18 mouse cellular contexts compared by ENCODE assay signal in the genomic region with DNA sequence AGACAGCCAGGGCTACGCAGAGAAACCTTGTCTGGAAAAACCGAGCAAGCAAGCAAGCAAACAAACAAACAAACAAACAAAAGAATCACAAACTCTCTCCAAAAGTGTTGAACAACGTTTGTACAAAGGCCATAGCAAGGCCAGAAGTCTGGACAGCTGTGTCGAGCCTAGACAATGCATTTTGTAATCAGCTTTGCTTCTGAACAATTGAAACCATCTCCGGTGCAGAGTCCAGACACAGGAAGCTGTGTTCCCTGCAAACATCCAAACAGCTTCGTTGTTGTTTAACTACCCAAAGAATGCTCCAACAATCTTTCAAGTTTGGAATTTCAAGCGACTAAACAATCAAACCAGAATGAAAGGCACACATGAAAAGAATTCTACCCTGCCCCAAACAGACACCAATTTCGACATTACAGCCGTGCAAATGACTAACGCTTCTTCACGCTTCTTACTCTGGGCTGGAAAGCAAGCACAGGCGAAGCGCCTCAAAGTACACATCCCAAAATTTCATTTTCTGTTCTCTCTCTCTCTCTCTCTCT. TPM values are rescaled to one million over a fixed set of nuclear protein-coding genes. Genes with fewer than 3 reads are reported as not detected.
A peak's percentile ranks its signal among the peaks of the same experiment; 100 is the strongest.
DNase-seq lines count a peak whose midpoint lies in the region; ATAC-seq and TF ChIP-seq lines count a peak whose summit lies in the region.
"Had no signal": no experiment of that assay in that cellular context is flagged by ENCODE, and none has a peak within 500 bp of the region (broad histone marks: within the 10 kb centered on the region; RNA-seq: fewer than 3 reads in every experiment).

No protein-coding gene starts in this region.

- no peaks in the 10 kb centered on the region for H3K36me3 ChIP-seq in heart, embryonic 15.5 days
- no peaks in the 10 kb centered on the region for H3K36me3 ChIP-seq in hindbrain, embryonic 11.5 days (ENCODE audit: control insufficient read depth, insufficient read depth, low read length)
- H3K36me3 ChIP-seq: hindbrain, embryonic 10.5 days; intestine, embryonic 15.5 days; limb, embryonic 13.5 days; neural tube, embryonic 13.5 days had no signal

- no peak for TF ChIP-seq POLR2A in cortical plate, adult 2 months (IDR thresholded peaks at IDR 0.05; ENCODE audit: extremely low read depth, insufficient read depth, low read length)

- no peaks in the 10 kb centered on the region for H3K9me3 ChIP-seq in heart, embryonic 15.5 days (replicated peaks)
- H3K9me3 ChIP-seq in hindbrain, embryonic 11.5 days (ENCODE audit: control insufficient read depth, low read length): no peaks in the 10 kb centered on the region
- H3K9me3 ChIP-seq: hindbrain, embryonic 10.5 days; intestine, embryonic 15.5 days; limb, embryonic 13.5 days; neural tube, embryonic 13.5 days had no signal

- TF ChIP-seq CTCF in cortical plate, adult 2 months (IDR thresholded peaks at IDR 0.05; ENCODE audit: extremely low read depth, insufficient read depth, low read length): no peak

- no peaks in the 10 kb centered on the region for H3K27me3 ChIP-seq in heart, embryonic 15.5 days
- H3K27me3 ChIP-seq in hindbrain, embryonic 11.5 days (ENCODE audit: control insufficient read depth, insufficient read depth, low read length): no peaks in the 10 kb centered on the region
- H3K27me3 ChIP-seq: intestine, embryonic 15.5 days; limb, embryonic 13.5 days; neural tube, embryonic 13.5 days had no signal

- no peak overlapping the region for H3K9ac ChIP-seq in heart, embryonic 15.5 days
- H3K9ac ChIP-seq in hindbrain, embryonic 11.5 days (ENCODE audit: low read depth, low read length): no peak overlapping the region
- H3K9ac ChIP-seq: intestine, embryonic 15.5 days; limb, embryonic 13.5 days; neural tube, embryonic 13.5 days had no signal

- WGBS in heart, embryonic 15.5 days: 78% methylated on average over 13 of the region's 13 CpGs
- 74% methylated on average over 13 of the region's 13 CpGs for WGBS in hindbrain, embryonic 11.5 days

- H3K4me1 ChIP-seq in heart, embryonic 15.5 days (replicated peaks): peaks cover 9% of the 10 kb centered on the region
- no peaks in the 10 kb centered on the region for H3K4me1 ChIP-seq in cortical plate, adult 2 months (ENCODE audit: control insufficient read depth, insufficient read depth, low read length)
- no peaks in the 10 kb centered on the region for H3K4me1 ChIP-seq in hindbrain, embryonic 11.5 days (replicated peaks; ENCODE audit: control insufficient read depth, insufficient read depth, low read length)

- peak overlapping the region; percentile 26; the same call in 1 of the 2 replicates for H3K27ac ChIP-seq in heart, embryonic 15.5 days
- H3K27ac ChIP-seq in cortical plate, adult 2 months (ENCODE audit: insufficient read depth, low read length): peak overlapping the region; percentile 72; the same call in 1 of the 2 replicates
- no peak overlapping the region for H3K27ac ChIP-seq in hindbrain, embryonic 11.5 days (ENCODE audit: low read depth, low read length)
- H3K27ac ChIP-seq: hindbrain, embryonic 10.5 days; intestine, embryonic 15.5 days; limb, embryonic 13.5 days; neural tube, embryonic 13.5 days had no signal

- H3K4me2 ChIP-seq in heart, embryonic 15.5 days: no peak overlapping the region
- no peak overlapping the region for H3K4me2 ChIP-seq in hindbrain, embryonic 11.5 days (replicated peaks; ENCODE audit: low read depth, low read length)
- H3K4me2 ChIP-seq: intestine, embryonic 15.5 days; limb, embryonic 13.5 days; neural tube, embryonic 13.5 days had no signal

- DNase-seq in heart, postnatal 14 days: no peak
- peak; percentile 32 for DNase-seq in layer of hippocampus, adult 9-11 months
- DNase-seq in layer of hippocampus, postnatal 36 days: no peak
- DNase-seq in ES-CJ7 (ENCODE audit: low read depth, low spot score): peak; percentile 52
- no peak for DNase-seq in hindbrain, embryonic 11.5 days (ENCODE audit: low spot score)
- no peak for DNase-seq in thymus, postnatal 25 days
- DNase-seq: cerebellum, adult 8-10 months; retina, postnatal 1 day had no signal

- H3K4me3 ChIP-seq in heart, embryonic 15.5 days: no peak overlapping the region
- no peak overlapping the region for H3K4me3 ChIP-seq in cortical plate, adult 2 months (ENCODE audit: insufficient read depth, low read length)
- no peak overlapping the region for H3K4me3 ChIP-seq in hindbrain, embryonic 11.5 days (ENCODE audit: low read depth, low read length)
- H3K4me3 ChIP-seq: hindbrain, embryonic 10.5 days; intestine, embryonic 15.5 days; limb, embryonic 13.5 days; neural tube, embryonic 13.5 days had no signal

- intact Hi-C loops in heart, postnatal 14 days (cut with DNase I): no loop called here

- no peak for ATAC-seq in heart, embryonic 15.5 days (replicated peaks; ENCODE audit: insufficient number of reproducible peaks, insufficient read depth, low FRiP score, low read depth)
- ATAC-seq in hindbrain, embryonic 11.5 days (ENCODE audit: low FRiP score): no peak
- ATAC-seq: intestine, embryonic 15.5 days had no signal

RNA-seq across cellular contexts. Expression of a gene that starts 13.6 kb away (rescaled TPM):
- polyA plus RNA-seq in heart, embryonic 15.5 days (2015; fragmentation: Nextera tagmentation; extraction: Ambion mirVana): 3.8 and 6.5 TPM in 2 replicates
- 1 to 10 TPM; 5.0 to 6.5 TPM for total RNA-seq in heart, postnatal 14 days (2021)
- total RNA-seq in layer of hippocampus, postnatal 36 days (2021): 10 to 100 TPM; 10.7 to 11.7 TPM
- polyA plus RNA-seq in cortical plate, adult 2 months (2012; rRNA removed): 11.1 and 12.7 TPM in 2 replicates
- 6.3 and 8.8 TPM in 2 replicates for polyA plus RNA-seq in hindbrain, embryonic 11.5 days (2014; fragmentation: Nextera tagmentation; extraction: Ambion mirVana)

RNA-seq across cellular contexts. Expression of a gene that starts 33.0 kb away (rescaled TPM):
- polyA plus RNA-seq in heart, embryonic 15.5 days (2015; fragmentation: Nextera tagmentation; extraction: Ambion mirVana): 11.9 and 14.1 TPM in 2 replicates
- total RNA-seq in heart, postnatal 14 days (2021): 1 to 10 TPM; 8.0 to 8.3 TPM
- 10 to 100 TPM; 14.1 to 15.7 TPM for total RNA-seq in layer of hippocampus, postnatal 36 days (2021)
- 16.1 and 16.6 TPM in 2 replicates for polyA plus RNA-seq in cortical plate, adult 2 months (2012; rRNA removed)
- polyA plus RNA-seq in hindbrain, embryonic 11.5 days (2014; fragmentation: Nextera tagmentation; extraction: Ambion mirVana): 14.6 and 15.7 TPM in 2 replicates

RNA-seq across cellular contexts. Expression of a gene that starts 34.5 kb away (rescaled TPM):
- polyA plus RNA-seq in heart, embryonic 15.5 days (2015; fragmentation: Nextera tagmentation; extraction: Ambion mirVana): 0.08 and 0.14 TPM in 2 replicates
- not detected for total RNA-seq in heart, postnatal 14 days (2021)
- total RNA-seq in layer of hippocampus, postnatal 36 days (2021): not detected
- not detected in 2 replicates for polyA plus RNA-seq in cortical plate, adult 2 months (2012; rRNA removed)
- polyA plus RNA-seq in hindbrain, embryonic 11.5 days (2014; fragmentation: Nextera tagmentation; extraction: Ambion mirVana): 0.09 and 0.22 TPM in 2 replicates
- total RNA-seq: granulocyte monocyte progenitor cell, adult 5-6 weeks; layer of hippocampus, postnatal 14 days; megakaryocyte progenitor cell, adult 5-6 weeks had no signal
- polyA plus RNA-seq: brain, embryonic 14.5 days had no signal

RNA-seq across cellular contexts. Expression of a gene that starts 50.8 kb away (rescaled TPM):
- 17.7 and 25.9 TPM in 2 replicates for polyA plus RNA-seq in heart, embryonic 15.5 days (2015; fragmentation: Nextera tagmentation; extraction: Ambion mirVana)
- 10 to 100 TPM; 12.6 to 12.7 TPM for total RNA-seq in heart, postnatal 14 days (2021)
- total RNA-seq in layer of hippocampus, postnatal 36 days (2021): 10 to 100 TPM; 44.6 to 49.0 TPM
- 36.8 and 39.6 TPM in 2 replicates for polyA plus RNA-seq in cortical plate, adult 2 months (2012; rRNA removed)
- 19.8 and 22.9 TPM in 2 replicates for polyA plus RNA-seq in hindbrain, embryonic 11.5 days (2014; fragmentation: Nextera tagmentation; extraction: Ambion mirVana)

RNA-seq across cellular contexts. Expression of a gene that starts 53.0 kb away (rescaled TPM):
- 169 and 170 TPM in 2 replicates for polyA plus RNA-seq in heart, embryonic 15.5 days (2015; fragmentation: Nextera tagmentation; extraction: Ambion mirVana)
- total RNA-seq in heart, postnatal 14 days (2021): 100 to 1,000 TPM; 162 to 164 TPM
- 1 to 10 TPM; 1.6 to 2.3 TPM for total RNA-seq in layer of hippocampus, postnatal 36 days (2021)
- polyA plus RNA-seq in cortical plate, adult 2 months (2012; rRNA removed): 2.0 and 2.7 TPM in 2 replicates
- polyA plus RNA-seq in hindbrain, embryonic 11.5 days (2014; fragmentation: Nextera tagmentation; extraction: Ambion mirVana): 0.42 and 0.45 TPM in 2 replicates
- total RNA-seq: granulocyte monocyte progenitor cell, adult 5-6 weeks had no signal

Comparison
In these comparisons a context has a peak if more than half of its experiments do, and no peak if none do; other contexts are left out.
1. DNase-seq: peak in layer of hippocampus, adult 9-11 months (single experiment) and ES-CJ7 (single experiment); none in heart, postnatal 14 days (0 of 2), layer of hippocampus, postnatal 36 days (0 of 2), hindbrain, embryonic 11.5 days (single experiment) and thymus, postnatal 25 days (single experiment).